Mouse (Mus musculus): ENCODE results near the gene Bicd2.

Bicd2 gene

DNA sequence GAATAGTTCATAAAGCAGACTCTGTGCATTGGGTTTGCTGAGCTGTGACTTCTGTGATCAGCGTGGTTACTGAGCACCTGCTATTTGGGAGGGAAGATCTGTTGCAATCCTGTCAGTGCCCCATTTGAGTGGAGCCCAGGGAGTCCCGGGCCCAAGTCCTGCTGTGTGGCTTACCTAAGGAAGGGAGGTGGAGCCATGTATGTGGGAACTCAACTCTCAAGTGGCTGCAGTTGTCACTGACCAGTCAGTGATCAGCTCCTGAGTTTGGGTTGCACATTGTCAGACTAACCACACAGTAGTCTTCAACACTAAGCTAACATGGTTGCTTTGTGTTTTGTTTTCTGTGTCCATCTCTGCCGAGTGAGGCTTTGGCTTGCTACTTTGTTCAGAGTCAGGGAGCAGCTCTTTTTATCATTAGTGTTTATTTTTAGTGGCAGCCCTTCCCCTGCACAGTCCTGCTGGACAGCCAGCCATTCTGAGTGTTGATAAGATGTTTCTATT is 19.6 kb downstream of the Bicd2 start:
- DNase-seq: no peak

DNA sequence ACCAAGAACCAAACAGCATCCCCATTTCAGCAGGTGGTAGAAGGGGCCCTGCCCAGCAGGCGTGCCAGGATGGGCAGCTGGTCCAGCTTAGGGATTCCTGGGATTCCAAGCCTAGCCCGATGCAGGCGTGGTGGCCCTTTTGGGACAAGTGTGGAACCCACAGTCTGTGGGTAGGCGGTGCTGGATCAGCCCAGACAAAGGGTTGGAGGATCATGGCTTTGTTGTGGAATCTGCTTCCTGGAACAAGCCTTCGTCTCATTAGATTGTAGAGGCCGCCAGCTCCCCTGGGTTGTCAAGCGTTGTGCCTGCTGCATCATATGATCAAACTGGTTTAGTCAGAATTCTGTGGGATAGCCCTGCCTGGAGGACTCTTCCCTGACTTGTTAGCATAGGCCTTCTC is 21.0 kb downstream of the Bicd2 start:
- DNase-seq: no peak

DNA sequence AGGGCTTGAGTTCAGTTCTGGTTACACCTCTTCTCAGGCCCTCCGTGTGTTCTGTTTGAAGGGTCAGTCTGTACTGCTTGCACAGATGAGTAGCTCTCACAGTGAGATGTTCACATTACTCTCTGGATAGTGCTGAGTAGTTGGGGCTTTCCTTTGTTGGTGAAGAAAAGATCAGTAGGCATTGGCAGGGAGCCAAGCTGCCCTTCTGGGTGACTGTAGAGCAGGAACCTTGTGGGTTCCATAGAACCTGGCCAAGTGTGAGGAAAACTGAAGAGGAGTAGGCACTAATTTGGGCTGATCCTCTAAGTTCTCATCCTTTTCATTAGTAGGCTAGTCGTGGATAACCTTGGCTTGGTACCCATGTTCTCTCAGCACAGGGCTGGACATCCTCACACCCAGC is 21.4 kb downstream of the Bicd2 start:
- peak; percentile 60 for DNase-seq

DNA sequence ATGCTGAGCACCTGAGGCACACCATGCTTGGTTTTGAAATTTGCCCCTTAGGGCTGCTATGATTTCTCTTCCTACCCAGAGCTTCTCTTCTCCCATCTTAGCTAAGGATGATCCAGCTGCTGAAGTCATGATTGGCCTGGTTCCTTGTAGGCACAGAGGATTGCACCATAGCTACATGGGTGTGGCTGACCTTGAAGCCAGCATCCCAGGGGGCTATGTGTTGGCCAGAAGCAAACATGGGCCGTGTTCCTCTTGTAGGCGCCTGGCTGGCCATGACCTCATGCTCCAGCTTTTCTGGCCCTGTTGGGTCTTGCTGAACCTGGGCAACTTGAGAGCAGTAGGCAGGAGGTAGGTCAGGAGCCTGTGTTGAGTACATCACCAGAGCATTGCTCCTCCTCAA is 23.3 kb downstream of the Bicd2 start:
- DNase-seq: no peak

DNA sequence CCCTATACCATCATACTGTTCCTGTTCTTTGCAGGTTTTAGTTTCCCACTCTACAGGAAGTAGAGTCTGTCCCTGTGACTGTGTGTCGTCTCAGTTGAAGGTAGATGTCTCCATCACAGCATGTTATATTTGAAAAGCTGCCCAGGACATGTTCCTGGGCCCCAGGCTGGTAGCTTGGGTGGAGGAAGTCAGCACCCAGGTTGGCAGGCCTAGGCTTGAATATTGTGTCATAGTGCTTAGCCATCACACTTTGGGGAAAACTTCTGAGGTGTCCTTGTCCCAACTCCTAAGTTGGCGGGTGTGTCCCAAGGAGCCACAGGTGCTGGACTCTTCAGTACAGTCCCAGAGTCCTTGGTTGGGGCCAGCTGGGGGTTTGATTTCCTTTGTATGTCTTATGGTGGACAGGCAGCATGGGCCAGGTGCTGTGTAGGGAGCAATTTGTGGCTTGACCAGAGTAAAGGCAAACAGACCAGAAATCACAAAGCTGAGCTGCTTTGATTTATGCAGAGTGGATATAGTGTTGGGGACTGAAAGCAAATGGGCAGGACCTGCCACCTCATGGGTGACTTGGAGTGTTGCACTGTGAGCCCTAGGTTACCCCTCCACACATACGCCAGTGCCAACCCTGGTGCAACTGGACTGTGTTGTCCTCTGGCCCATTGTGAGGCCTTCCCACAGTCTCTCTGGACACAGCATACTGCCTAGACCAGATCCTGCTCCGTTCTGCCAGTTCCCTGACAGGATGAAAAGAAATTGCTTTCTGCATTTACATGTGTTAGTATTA is 26.5 kb downstream of the Bicd2 start:
- no peak for DNase-seq

DNA sequence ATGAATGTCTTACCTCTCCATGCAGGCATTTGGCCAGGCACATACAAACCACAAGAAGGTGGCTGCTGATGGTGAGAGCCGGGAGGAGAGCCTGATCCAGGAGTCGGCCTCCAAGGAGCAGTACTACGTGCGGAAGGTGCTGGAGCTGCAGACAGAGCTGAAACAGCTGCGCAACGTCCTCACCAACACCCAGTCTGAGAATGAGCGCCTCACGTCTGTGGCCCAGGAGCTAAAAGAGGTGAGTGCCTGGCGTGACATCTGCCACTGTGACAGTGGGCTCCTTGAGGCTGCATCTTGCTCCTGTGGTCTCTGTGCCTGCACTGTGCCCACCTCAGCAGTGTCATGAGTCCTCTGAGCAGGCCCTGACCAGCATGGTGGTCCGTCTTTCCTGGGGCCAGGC is 28.0 kb downstream of the Bicd2 start:
- DNase-seq: no peak

DNA sequence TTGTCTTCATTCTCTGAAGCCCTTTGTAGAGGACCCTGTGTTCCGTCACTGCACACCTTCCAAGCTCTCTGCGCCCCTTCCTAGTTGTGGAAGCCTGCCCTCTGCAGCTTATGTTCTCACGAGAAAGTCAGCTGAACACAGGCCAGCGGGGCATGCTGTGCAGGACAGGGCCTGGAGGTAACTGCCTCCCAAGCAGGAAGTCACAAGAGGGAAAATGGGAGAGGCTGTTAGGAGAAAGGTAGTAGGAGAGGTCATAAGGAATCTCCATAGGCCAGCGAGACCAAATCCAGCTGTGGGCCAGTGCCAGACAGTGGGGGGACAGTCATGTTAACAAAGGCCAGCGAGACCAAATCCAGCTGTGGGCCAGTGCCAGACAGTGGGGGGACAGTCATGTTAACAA is 28.8 kb downstream of the Bicd2 start:
- peak; percentile 41 for DNase-seq

DNA sequence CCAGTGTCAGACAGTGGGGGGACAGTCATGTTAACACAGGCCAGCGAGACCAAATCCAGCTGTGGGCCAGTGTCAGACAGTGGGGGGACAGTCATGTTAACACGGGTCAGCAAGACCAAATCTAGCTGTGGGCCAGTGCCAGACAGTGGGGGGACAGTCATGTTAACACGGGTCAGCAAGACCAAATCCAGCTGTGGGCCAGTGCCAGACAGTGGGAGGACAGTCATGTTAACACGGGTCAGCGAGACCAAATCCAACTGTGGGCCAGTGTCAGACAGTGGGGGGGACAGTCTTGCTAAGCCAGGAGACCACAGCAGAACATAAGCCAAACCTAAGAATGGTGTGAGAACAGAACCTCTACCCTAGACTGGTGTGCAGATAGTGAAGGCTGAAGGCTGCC is 29.5 kb downstream of the Bicd2 start:
- DNase-seq: peak; percentile 61

DNA sequence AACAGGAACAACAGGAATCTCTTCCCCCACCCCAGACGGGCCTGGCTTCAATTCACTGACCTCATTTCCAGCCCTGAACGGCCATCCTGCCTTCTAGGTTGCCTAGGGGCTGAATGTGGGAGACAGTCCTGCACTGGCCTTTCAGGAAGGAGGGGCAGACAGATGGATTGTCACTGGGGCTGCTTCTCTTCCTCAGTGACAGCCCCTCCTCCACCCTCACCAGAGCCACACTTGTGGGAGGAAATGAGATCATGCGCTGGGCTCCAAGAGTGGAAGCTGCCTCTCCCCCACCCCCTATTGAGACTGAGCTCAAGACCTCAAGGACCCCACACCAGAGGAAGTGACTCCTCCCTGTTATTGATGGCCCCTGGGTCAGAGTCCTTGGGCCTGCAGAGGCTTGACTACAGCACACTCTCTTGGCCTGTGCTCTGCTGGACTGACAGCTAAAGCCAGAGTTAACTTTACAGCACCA is 30.1 kb downstream of the Bicd2 start:
- DNase-seq: peak; percentile 89

DNA sequence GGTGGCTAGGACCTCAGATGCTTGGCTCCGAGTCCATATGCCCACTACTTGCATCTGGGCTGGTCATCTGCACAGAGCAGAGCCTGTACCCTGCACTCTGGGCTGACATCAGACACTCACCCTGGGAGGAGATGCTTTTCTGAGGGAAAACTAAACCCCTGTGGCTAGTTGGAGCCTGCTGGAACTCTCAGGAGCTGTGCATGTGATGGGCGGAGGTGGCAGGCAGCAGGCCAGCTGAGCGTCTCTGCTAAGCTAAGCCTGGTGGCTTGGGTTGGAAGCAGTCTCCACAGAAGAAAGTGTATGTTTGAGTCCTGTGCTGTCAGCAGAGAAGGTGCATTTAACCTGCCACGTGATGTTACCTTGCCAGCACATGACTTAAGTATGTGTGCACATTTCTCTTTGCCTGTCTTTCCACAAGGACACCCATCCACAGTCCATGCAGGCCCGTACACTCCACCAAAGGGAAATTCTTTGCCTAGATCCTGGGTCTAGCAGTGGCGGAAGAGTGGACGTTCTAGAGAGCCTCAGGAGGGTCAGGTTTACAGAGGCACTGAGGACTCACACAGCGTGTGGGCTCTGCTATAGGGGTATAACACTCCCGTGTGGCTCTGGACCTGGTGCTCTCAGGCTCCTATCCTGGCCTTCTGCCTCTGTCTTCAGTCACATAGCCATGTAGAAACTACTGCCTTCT is 31.1 kb downstream of the Bicd2 start:
- DNase-seq: no peak

DNA sequence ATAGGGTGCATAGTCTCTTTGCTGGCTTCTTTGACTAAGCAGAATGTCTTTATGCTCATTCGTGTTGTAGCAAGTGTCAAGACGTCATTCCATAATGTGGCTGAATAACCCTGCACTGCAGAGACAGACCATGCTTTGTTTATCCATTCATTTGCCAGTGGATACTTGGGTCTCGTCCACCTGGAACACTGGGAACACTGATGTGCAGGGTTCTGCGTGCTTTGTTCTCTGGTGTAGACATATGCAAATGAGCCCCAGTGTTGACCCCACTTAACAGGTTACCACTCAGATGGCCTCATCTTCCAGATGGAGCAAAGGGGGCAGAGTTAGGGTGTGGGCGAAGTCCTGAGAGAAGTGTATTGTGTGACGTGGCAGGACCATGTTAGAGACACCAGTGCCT is 32.9 kb downstream of the Bicd2 start:
- no peak for DNase-seq

DNA sequence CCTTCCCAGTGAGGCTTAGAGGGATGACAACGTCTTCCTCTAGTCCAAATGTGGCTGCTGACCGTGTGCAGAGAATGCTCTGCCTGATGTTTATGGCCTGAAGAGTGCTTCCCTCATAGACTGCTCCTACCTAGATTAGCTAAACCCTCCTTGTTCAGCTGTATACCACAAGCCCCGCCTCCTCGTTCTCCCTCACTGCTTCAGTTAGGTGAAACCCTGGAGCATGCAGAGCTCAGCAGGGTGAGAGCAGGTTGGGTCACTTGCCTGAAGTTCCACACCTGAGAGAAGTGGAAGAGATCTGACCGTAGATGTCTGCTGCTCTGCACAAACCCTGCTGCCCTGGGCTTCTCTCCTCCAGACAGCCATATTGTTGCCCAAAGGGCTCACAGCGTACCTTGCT is 33.3 kb downstream of the Bicd2 start:
- peak; percentile 72 for DNase-seq

DNA sequence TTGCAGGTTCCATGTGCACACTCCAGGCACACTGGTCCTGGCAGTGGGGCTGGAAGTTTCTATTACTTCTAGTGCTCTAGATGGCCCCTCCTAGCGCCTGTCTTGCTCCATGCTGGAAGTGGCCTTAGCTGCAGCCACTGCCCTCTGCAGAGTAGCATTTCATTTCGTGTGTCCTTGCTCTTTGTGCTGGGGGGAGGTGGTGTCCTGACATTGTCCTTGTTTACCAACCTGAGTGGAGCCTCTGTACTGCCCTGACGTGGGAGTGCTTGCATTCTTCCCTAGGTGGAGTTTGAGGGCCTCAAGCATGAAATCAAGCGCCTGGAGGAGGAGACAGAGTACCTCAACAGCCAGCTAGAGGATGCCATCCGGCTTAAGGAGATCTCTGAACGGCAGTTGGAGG is 36.2 kb downstream of the Bicd2 start:
- DNase-seq: no peak

DNA sequence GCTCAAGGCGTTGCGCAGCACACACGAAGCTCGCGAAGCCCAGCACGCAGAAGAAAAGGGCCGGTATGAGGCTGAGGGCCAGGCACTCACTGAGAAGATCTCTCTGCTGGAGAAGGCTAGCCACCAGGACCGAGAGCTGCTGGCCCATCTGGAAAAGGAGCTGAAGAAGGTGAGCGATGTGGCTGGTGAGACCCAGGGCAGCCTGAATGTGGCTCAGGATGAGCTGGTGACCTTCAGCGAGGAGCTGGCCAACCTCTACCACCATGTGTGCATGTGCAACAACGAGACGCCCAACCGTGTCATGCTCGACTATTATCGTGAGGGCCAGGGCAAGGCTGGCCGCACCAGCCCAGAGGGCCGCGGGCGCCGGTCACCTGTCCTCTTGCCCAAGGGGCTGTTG is 37.9 kb downstream of the Bicd2 start:
- DNase-seq: no peak

DNA sequence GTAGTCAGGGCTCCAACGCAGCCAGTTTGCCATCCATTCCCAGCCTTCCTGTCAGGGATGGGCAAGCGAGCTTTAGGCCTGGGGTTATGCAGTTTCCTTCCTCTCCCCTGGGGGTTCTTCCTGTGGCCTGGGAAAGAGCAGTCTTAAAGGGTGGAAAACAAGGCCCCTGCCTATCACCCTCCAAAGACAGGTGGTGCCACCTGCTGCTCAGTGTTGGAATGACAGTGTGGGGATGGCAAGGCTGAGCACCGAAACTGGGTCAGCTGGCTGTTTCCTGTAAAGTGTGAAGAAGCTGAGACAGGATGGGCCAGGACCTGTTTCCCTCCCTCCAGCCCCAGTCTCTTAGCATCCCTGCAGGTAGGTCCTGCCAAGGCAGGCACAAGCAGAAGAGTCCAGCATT is 39.8 kb downstream of the Bicd2 start:
- peak; percentile 94 for DNase-seq

DNA sequence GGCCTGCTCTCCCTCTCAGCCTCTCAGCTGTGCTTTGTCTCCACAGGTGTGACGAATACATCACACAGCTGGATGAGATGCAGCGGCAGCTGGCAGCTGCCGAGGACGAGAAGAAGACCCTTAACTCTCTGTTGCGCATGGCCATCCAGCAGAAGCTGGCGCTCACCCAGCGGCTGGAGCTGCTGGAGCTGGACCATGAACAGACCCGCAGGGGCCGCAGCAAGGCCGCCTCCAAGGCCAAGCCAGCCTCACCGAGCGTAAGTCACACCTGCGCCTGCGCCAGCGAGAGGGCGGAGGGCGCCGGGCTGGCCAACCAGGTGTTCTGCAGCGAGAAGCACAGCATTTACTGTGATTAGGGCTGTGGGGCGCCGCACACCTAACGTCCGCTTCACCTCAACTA is 41.6 kb downstream of the Bicd2 start:
- DNase-seq: no peak

DNA sequence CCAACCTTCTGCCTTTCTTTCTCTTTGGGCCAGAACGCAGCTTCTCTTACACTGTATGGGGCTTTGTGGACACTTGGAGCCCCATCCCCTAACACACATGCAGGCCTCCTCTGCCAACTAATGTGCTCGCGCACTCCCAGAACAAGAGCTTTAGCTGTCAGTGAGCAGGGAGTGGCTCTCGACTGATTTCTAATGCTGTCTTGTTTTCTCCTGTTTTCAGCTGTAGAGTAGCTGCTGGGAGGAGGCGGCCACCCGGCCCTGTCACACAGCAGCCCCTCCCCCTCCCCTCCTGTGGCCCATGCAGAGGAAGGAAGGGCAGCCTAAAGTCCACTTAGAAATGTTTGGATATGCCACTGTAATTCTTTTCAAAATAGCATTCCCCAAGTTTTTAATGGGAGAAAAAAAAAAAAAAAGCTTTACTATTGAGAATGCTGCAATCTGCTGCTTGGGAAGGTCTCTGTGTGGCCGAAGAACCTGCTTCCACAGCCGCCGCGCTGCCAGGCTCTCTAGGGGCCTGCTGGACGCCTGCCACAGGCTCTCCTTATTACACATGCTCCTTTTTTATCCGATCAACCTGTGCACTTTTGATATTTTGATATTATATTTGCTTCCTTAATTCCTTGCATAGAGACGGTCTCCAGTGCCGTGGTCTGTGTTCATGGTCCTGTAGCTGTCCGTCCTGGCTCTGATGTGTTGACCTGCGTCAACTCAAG is 43.5 kb downstream of the Bicd2 start:
- peak; percentile 86 for DNase-seq

DNA sequence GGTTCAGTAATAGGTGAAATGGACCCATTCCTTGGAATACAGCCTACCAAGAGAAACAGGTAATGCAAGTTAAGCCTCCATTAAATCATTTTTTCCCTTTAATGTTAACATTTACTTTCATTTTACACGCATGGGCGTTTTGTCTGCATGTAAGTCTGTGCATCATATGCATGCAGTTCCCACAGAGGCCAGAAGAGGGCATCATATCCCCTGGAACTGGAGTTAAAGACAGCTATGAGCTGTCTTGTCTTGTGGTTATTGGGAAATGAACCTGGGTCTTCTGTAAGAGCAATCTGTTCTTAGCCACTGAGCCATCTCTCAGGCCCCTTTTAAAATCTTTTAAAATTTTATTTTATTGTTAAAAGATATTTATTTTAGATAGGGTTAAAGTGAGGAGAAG is 50.0 kb downstream of the Bicd2 start:
- no peak for DNase-seq

DNA sequence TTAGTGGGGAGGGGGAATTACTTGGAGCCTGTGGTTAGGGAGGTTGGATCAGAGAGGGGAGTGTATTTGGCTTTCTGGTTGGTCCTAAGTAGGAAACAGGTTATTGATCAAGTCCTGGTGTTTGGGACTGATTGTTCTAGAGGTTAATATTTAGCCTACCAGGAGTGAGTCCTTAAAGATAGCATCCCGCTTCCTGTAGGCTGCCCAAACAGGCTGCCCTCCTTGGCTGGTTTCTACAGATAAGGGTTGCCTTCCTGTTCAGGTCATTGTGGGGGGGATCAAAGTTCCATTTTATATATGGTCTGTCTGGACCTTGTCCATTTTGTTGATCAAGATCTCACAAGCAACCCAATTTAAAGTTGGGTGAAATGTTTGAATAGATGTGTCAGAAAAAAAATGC is 52.2 kb downstream of the Bicd2 start:
- no peak for DNase-seq

DNA sequence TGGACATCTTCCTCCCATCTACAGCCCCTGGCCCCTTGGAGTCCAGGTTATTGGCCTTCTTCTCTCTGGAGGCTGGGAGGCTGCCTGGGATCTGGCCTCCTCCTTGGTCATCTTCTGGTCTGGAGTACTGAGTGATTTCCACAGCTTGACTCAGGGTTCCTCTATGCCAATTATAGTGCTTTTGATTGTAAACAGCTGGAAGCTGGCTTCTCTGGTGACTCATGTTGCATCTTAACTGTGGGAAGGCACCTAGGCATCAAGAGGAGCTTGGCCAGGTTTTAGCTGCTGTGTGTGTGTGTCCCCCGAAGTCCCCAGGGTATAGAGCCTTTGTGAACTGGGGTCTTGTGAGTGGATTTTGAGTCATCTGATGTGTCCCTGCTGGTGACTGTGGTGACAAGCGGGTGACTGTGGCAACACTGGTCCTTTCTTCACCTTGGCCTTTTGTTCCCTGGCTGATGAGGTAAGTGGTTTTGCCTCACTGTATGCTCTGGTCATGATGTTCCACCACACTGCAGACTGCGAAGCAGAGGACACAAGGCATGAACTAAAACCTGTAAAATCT is 53.6 kb downstream of the Bicd2 start:
- no peak for DNase-seq

DNA sequence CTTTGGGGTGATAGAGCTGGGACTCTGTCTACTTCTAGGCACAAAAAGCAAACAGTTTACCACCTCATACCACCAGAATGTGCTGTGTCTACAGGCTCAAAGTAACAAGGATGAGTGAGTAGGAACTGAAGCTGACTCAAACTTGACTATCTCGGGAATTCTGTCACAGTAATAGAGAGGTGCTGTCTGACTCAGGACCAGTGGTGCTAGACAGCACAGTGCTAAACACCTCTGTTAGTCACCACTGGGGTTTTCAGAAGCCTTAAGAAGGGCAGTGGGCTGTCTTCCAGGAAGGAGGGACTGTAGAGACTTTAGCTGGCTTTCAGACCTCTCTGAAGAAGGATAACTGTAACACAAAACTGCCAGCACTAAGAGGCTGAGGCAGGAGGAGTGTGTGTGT is 55.4 kb downstream of the Bicd2 start:
- DNase-seq: no peak

DNA sequence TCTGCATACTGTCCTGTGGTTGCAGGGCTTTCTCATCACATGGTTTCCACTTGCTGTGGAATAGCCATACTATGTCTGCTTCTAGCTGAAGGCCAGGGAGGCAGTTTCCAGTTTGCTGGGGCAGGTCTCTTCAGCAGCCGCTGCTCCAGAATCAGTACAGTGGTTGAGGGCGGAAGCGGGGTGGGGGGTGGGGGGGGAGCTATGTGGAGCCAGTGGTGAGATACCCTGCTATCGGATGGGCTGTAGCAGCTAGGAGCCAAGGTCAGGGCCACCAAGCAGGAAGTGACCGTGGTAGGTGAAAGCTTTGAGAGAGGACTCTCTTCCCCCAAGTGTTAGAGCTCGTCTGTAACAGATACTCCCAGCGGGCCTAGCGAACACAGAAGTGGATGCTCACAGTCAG is 56.8 kb downstream of the Bicd2 start:
- DNase-seq: no peak

DNA sequence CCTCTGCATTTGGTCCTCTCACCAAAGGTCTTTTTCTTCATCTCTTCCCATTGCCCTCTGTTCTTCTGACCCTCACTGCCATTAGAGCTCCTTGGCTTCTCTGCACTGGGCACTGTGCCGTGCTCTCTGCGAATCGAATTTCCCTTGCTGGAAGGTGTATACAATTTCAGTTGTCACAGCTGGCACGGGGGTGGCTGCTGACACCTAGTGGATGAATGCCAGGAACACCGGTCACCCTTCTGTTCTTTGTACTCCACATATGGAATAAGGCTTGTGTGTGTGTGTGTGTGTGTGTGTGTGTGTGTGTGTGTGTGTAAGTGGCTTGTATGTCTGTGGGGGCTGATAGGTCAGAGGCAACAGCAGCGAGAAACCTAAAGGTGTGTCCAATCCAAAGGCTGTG is 58.8 kb downstream of the Bicd2 start:
- peak; percentile 58 for DNase-seq

Measured in kidney, postnatal 10 days (tissue).